Mouse (Mus musculus): Measurements from ENCODE around the gene Dnal1.

Dnal1 gene

GRCm38 (mm10) chr12:84185547-84185946, 71.4 kb downstream of the Dnal1 start:
- no peak for DNase-seq (ENCODE audit: low spot score in 2 of 2)

GRCm38 (mm10) chr12:84186536-84186935, 72.4 kb downstream of the Dnal1 start:
- no peak for DNase-seq (ENCODE audit: low spot score in 2 of 2)

- no peak for DNase-seq (ENCODE audit: low spot score in 2 of 2)
Observed at GRCm38 (mm10) chr12:84186950-84187349, 72.8 kb downstream of the Dnal1 start.

GRCm38 (mm10) chr12:84187752-84188601, 73.8 kb downstream of the Dnal1 start:
- no peak for DNase-seq (ENCODE audit: low spot score in 2 of 2)

GRCm38 (mm10) chr12:84188881-84189444, 74.8 kb downstream of the Dnal1 start:
- no peak for DNase-seq (ENCODE audit: low spot score in 2 of 2)

GRCm38 (mm10) chr12:84190151-84190820, 76.1 kb downstream of the Dnal1 start:
- DNase-seq (ENCODE audit: low spot score in 2 of 2), result no peak

GRCm38 (mm10) chr12:84191190-84191589, 77.0 kb downstream of the Dnal1 start:
- DNase-seq (ENCODE audit: low spot score in 2 of 2), result no peak

GRCm38 (mm10) chr12:84191770-84192169, 77.6 kb downstream of the Dnal1 start:
- DNase-seq (ENCODE audit: low spot score in 2 of 2), result no peak

- no peak for DNase-seq (ENCODE audit: low spot score in 2 of 2)
Observed at GRCm38 (mm10) chr12:84192280-84192679, 78.1 kb downstream of the Dnal1 start.

GRCm38 (mm10) chr12:84192741-84193641, 78.8 kb downstream of the Dnal1 start:
- peak in 1 of 2 experiments; percentile 58 for DNase-seq (ENCODE audit: low spot score in 2 of 2)

- peak; percentile 81 to 87 for DNase-seq (ENCODE audit: low spot score in 2 of 2)
Observed at GRCm38 (mm10) chr12:84193642-84194399, 79.7 kb downstream of the Dnal1 start.

- no peak for DNase-seq (ENCODE audit: low spot score in 2 of 2)
Observed at GRCm38 (mm10) chr12:84194400-84195109, 80.4 kb downstream of the Dnal1 start.

GRCm38 (mm10) chr12:84195195-84195594, 81.0 kb downstream of the Dnal1 start:
- DNase-seq (ENCODE audit: low spot score in 2 of 2), result no peak
